9 mouse cellular contexts compared by ENCODE assay signal in genomic region chr1:45766123-45766522, GRCm38 (mm10). TPM values are rescaled to one million over a fixed set of nuclear protein-coding genes. Genes with fewer than 3 reads are reported as not detected.
A peak's percentile ranks its signal among the peaks of the same experiment; 100 is the strongest.
DNase-seq lines count a peak whose midpoint lies in the region; ATAC-seq and TF ChIP-seq lines count a peak whose summit lies in the region.
"Had no signal": no experiment of that assay in that cellular context is flagged by ENCODE, and none has a peak within 500 bp of the region (broad histone marks: within the 10 kb centered on the region; RNA-seq: fewer than 3 reads in every experiment).

No protein-coding gene starts in this region.

- H3K4me2 ChIP-seq in limb, embryonic 13.5 days (replicated peaks) = peak overlapping the region; percentile 37

- no peaks in the 10 kb centered on the region for H3K27me3 ChIP-seq in thymus, adult 2 months (ENCODE audit: control insufficient read depth, insufficient read depth, low read length)
- H3K27me3 ChIP-seq in limb, embryonic 13.5 days = no peaks in the 10 kb centered on the region
- H3K27me3 ChIP-seq: megakaryocyte, embryonic 14.5 days had no signal

- peaks cover 6% of the 10 kb centered on the region for H3K9me3 ChIP-seq in limb, embryonic 13.5 days
- H3K9me3 ChIP-seq: megakaryocyte, embryonic 14.5 days had no signal

- H3K27ac ChIP-seq in thymus, adult 2 months (ENCODE audit: control insufficient read depth, insufficient read depth, low read length) = no peak overlapping the region
- peak overlapping the region; percentile 91 for H3K27ac ChIP-seq in limb, embryonic 13.5 days

- H3K9ac ChIP-seq in limb, embryonic 13.5 days = no peak overlapping the region

- 24% methylated on average over 8 of the region's 8 CpGs for WGBS in thymus, adult 2 months
- WGBS in limb, embryonic 13.5 days = 11% methylated on average over 8 of the region's 8 CpGs

- TF ChIP-seq POLR2A in thymus, adult 2 months (IDR thresholded peaks at IDR 0.05; ENCODE audit: control insufficient read depth, extremely low read depth, insufficient read depth, low read length, poor library complexity) = no peak

- peak; percentile 30 for DNase-seq in thymus, adult 2 months
- no peak for DNase-seq in thymus, adult 18-20 months
- DNase-seq in brain, embryonic 18.5 days (ENCODE audit: low read depth, low spot score) = peak; percentile 43
- DNase-seq in fibroblast of lung, adult 2 months (ENCODE audit: low read depth) = peak; percentile 71
- DNase-seq in ovary, adult 18-20 months (ENCODE audit: low spot score) = peak; percentile 19
- DNase-seq in urinary bladder, postnatal 14 days (ENCODE audit: low spot score) = peak; percentile 84

- ATAC-seq in inflammation-experienced regulatory T-cells, adult 6 months = peak; percentile 52
- ATAC-seq in limb, embryonic 13.5 days (ENCODE audit: low FRiP score, low read depth) = no peak

- no peak for TF ChIP-seq CTCF in thymus, adult 2 months (IDR thresholded peaks at IDR 0.05; ENCODE audit: borderline replicate concordance, control insufficient read depth, extremely low read depth, insufficient read depth, low read length, poor library complexity)

- H3K4me1 ChIP-seq in thymus, adult 2 months (replicated peaks; ENCODE audit: control insufficient read depth, insufficient read depth, low read length) = no peaks in the 10 kb centered on the region
- peaks cover 42% of the 10 kb centered on the region for H3K4me1 ChIP-seq in limb, embryonic 13.5 days
- H3K4me1 ChIP-seq: megakaryocyte, embryonic 14.5 days had no signal

- H3K4me3 ChIP-seq in thymus, adult 2 months (ENCODE audit: control insufficient read depth, insufficient read depth, low read length) = no peak overlapping the region
- H3K4me3 ChIP-seq in limb, embryonic 13.5 days = no peak overlapping the region
- H3K4me3 ChIP-seq: megakaryocyte, embryonic 14.5 days had no signal

- H3K36me3 ChIP-seq in thymus, adult 2 months (ENCODE audit: control insufficient read depth, insufficient read depth, low read length) = no peaks in the 10 kb centered on the region
- no peaks in the 10 kb centered on the region for H3K36me3 ChIP-seq in limb, embryonic 13.5 days

RNA-seq across cellular contexts. Expression of gene Wdr75, which starts 28.8 kb away (rescaled TPM):
- polyA plus RNA-seq in thymus, adult 2 months (2012; rRNA removed) = 76.2 and 86.8 TPM in 2 replicates
- 10 to 100 TPM; 30.5 to 61.8 (median 56.9) TPM for polyA plus RNA-seq in inflammation-experienced regulatory T-cells, adult 6 months (2017; shearing (Covaris generic))
- polyA plus RNA-seq in limb, embryonic 13.5 days (2015; fragmentation: Nextera tagmentation; extraction: Ambion mirVana) = 86.5 and 93.2 TPM in 2 replicates

Comparison
In these comparisons a context has a peak if more than half of its experiments do, and no peak if none do; other contexts are left out.
1. DNase-seq: peak in thymus, adult 2 months (single experiment), brain, embryonic 18.5 days (single experiment), fibroblast of lung, adult 2 months (single experiment), ovary, adult 18-20 months (single experiment) and urinary bladder, postnatal 14 days (single experiment); none in thymus, adult 18-20 months (0 of 2).